Mouse (Mus musculus): ENCODE results near the gene Dna2. TPM values are rescaled to one million over a fixed set of nuclear protein-coding genes. Genes with fewer than 3 reads are reported as not detected.
A peak's percentile ranks its signal among the peaks of the same experiment; 100 is the strongest.
"Not testable (repeated sequence)": the region's sequence is repeated elsewhere in the genome, so short reads cannot be mapped to it uniquely, and the experiment has no call there.

Gene Dna2
- 22.0 and 25.2 TPM in 2 replicates for polyA plus RNA-seq (2014; fragmentation: Nextera tagmentation; extraction: Ambion mirVana)

- H3K27me3 ChIP-seq (ENCODE audit: control insufficient read depth, insufficient read depth, low read length), result no peaks in the 10 kb centered on the region
- peak within 1 kb of the TSS; percentile 74 for H3K4me2 ChIP-seq
- ATAC-seq (ENCODE audit: low FRiP score) (peak; percentile 94), DNase-seq (ENCODE audit: low spot score, missing footprints) (peak; percentile 98)
- H3K9ac ChIP-seq (ENCODE audit: low read length), result peak within 1 kb of the TSS; percentile 87
- peak within 1 kb of the TSS; percentile 77 for H3K27ac ChIP-seq (ENCODE audit: low read depth, low read length)
- no peaks in the 10 kb centered on the region for H3K9me3 ChIP-seq (ENCODE audit: control insufficient read depth, low read length)
- H3K36me3 ChIP-seq (ENCODE audit: control insufficient read depth, insufficient read depth, low read length), result peaks cover 6% of the 10 kb centered on the region; the same call in 1 of the 2 replicates
- peak within 1 kb of the TSS; percentile 66 for H3K4me3 ChIP-seq (ENCODE audit: low read depth, low read length)
- H3K4me1 ChIP-seq (ENCODE audit: control insufficient read depth, insufficient read depth, low read length), result no peaks in the 10 kb centered on the region
- whole genome bisulfite sequencing, result under 1% methylated on average over 54 of the region's 68 CpGs
Observed at GRCm38 (mm10) chr10:62946738-62947471, at the start of gene Dna2. Gene Dna2, plus strand, starts transcription at chr10:62947026.

- no peak overlapping the region for H3K4me2 ChIP-seq
- 94% methylated on average over 3 of the region's 3 CpGs for WGBS
- no peak overlapping the region for H3K4me3 ChIP-seq (ENCODE audit: low read depth, low read length)
- H3K36me3 ChIP-seq (ENCODE audit: control insufficient read depth, insufficient read depth, low read length), result no peaks in the 10 kb centered on the region
- ATAC-seq (ENCODE audit: low FRiP score) (no peak), DNase-seq (ENCODE audit: low spot score, missing footprints) (no peak)
- no peaks in the 10 kb centered on the region for H3K4me1 ChIP-seq (ENCODE audit: control insufficient read depth, insufficient read depth, low read length)
- H3K27ac ChIP-seq (ENCODE audit: low read depth, low read length), result no peak overlapping the region
- no peak overlapping the region for H3K9ac ChIP-seq (ENCODE audit: low read length)
- no peaks in the 10 kb centered on the region for H3K27me3 ChIP-seq (ENCODE audit: control insufficient read depth, insufficient read depth, low read length)
- H3K9me3 ChIP-seq (ENCODE audit: control insufficient read depth, low read length), result no peaks in the 10 kb centered on the region
Observed at GRCm38 (mm10) chr10:62897437-62897836, 49.4 kb upstream of the Dna2 start.

GRCm38 (mm10) chr10:62898061-62898460 is 48.8 kb upstream of the Dna2 start:
- H3K4me3 ChIP-seq (ENCODE audit: low read depth, low read length), result no peak overlapping the region
- 90% methylated on average over 2 of the region's 2 CpGs for WGBS
- ATAC-seq (ENCODE audit: low FRiP score) (no peak), DNase-seq (ENCODE audit: low spot score, missing footprints) (no peak)
- no peaks in the 10 kb centered on the region for H3K4me1 ChIP-seq (ENCODE audit: control insufficient read depth, insufficient read depth, low read length)
- H3K9me3 ChIP-seq (ENCODE audit: control insufficient read depth, low read length), result no peaks in the 10 kb centered on the region
- no peak overlapping the region for H3K9ac ChIP-seq (ENCODE audit: low read length)
- no peak overlapping the region for H3K27ac ChIP-seq (ENCODE audit: low read depth, low read length)
- H3K27me3 ChIP-seq (ENCODE audit: control insufficient read depth, insufficient read depth, low read length), result no peaks in the 10 kb centered on the region
- no peak overlapping the region for H3K4me2 ChIP-seq
- H3K36me3 ChIP-seq (ENCODE audit: control insufficient read depth, insufficient read depth, low read length), result no peaks in the 10 kb centered on the region

- H3K27ac ChIP-seq (ENCODE audit: low read depth, low read length), result no peak overlapping the region
- ATAC-seq (ENCODE audit: low FRiP score), result no peak
- H3K9me3 ChIP-seq (ENCODE audit: control insufficient read depth, low read length), result no peaks in the 10 kb centered on the region
- no peaks in the 10 kb centered on the region for H3K36me3 ChIP-seq (ENCODE audit: control insufficient read depth, insufficient read depth, low read length)
- DNase-seq (ENCODE audit: low spot score, missing footprints), result no peak
- no peak overlapping the region for H3K4me3 ChIP-seq (ENCODE audit: low read depth, low read length)
- 96% methylated on average over 4 of the region's 4 CpGs for WGBS
- H3K4me1 ChIP-seq (ENCODE audit: control insufficient read depth, insufficient read depth, low read length), result no peaks in the 10 kb centered on the region
- no peaks in the 10 kb centered on the region for H3K27me3 ChIP-seq (ENCODE audit: control insufficient read depth, insufficient read depth, low read length)
- H3K9ac ChIP-seq (ENCODE audit: low read length), result no peak overlapping the region
- no peak overlapping the region for H3K4me2 ChIP-seq
Observed at GRCm38 (mm10) chr10:62900144-62900543, 46.7 kb upstream of the Dna2 start.

- Histone ChIP-seq H3K4me1 (ENCODE audit: control insufficient read depth, insufficient read depth, low read length) (no peaks in the 10 kb centered on the region), H3K9ac (ENCODE audit: low read length) (no peak overlapping the region), H3K36me3 (ENCODE audit: control insufficient read depth, insufficient read depth, low read length) (no peaks in the 10 kb centered on the region), H3K9me3 (ENCODE audit: control insufficient read depth, low read length) (no peaks in the 10 kb centered on the region), H3K27me3 (ENCODE audit: control insufficient read depth, insufficient read depth, low read length) (no peaks in the 10 kb centered on the region), H3K27ac (ENCODE audit: low read depth, low read length) (no peak overlapping the region), H3K4me2 (no peak overlapping the region), H3K4me3 (ENCODE audit: low read depth, low read length) (no peak overlapping the region)
- ATAC-seq (ENCODE audit: low FRiP score), result no peak
- WGBS, result 48% methylated on average over 8 of the region's 8 CpGs
- DNase-seq (ENCODE audit: low spot score, missing footprints), result no peak
Observed at GRCm38 (mm10) chr10:62901826-62902225, 45.0 kb upstream of the Dna2 start.

- H3K4me1 ChIP-seq (ENCODE audit: control insufficient read depth, insufficient read depth, low read length), result no peaks in the 10 kb centered on the region
- DNase-seq (ENCODE audit: low spot score, missing footprints) (no peak), ATAC-seq (ENCODE audit: low FRiP score) (no peak)
- H3K9ac ChIP-seq (ENCODE audit: low read length), result no peak overlapping the region
- H3K9me3 ChIP-seq (ENCODE audit: control insufficient read depth, low read length), result no peaks in the 10 kb centered on the region
- H3K27ac ChIP-seq (ENCODE audit: low read depth, low read length), result no peak overlapping the region
- no peak overlapping the region for H3K4me3 ChIP-seq (ENCODE audit: low read depth, low read length)
- H3K36me3 ChIP-seq (ENCODE audit: control insufficient read depth, insufficient read depth, low read length), result no peaks in the 10 kb centered on the region
- no peaks in the 10 kb centered on the region for H3K27me3 ChIP-seq (ENCODE audit: control insufficient read depth, insufficient read depth, low read length)
- WGBS, result 69% methylated on average over 1 of the region's 1 CpGs
- H3K4me2 ChIP-seq, result no peak overlapping the region
Observed at GRCm38 (mm10) chr10:62902829-62903228, 44.0 kb upstream of the Dna2 start.

GRCm38 (mm10) chr10:62906336-62906735 is 40.5 kb upstream of the Dna2 start:
- H3K4me2 ChIP-seq, result no peak overlapping the region
- H3K9ac ChIP-seq (ENCODE audit: low read length), result no peak overlapping the region
- WGBS, result 90% methylated on average over 7 of the region's 7 CpGs
- DNase-seq (ENCODE audit: low spot score, missing footprints) (no peak), ATAC-seq (ENCODE audit: low FRiP score) (no peak)
- no peaks in the 10 kb centered on the region for H3K4me1 ChIP-seq (ENCODE audit: control insufficient read depth, insufficient read depth, low read length)
- no peaks in the 10 kb centered on the region for H3K9me3 ChIP-seq (ENCODE audit: control insufficient read depth, low read length)
- no peaks in the 10 kb centered on the region for H3K27me3 ChIP-seq (ENCODE audit: control insufficient read depth, insufficient read depth, low read length)
- H3K36me3 ChIP-seq (ENCODE audit: control insufficient read depth, insufficient read depth, low read length), result no peaks in the 10 kb centered on the region
- no peak overlapping the region for H3K27ac ChIP-seq (ENCODE audit: low read depth, low read length)
- no peak overlapping the region for H3K4me3 ChIP-seq (ENCODE audit: low read depth, low read length)

GRCm38 (mm10) chr10:62908896-62909295 is 37.9 kb upstream of the Dna2 start, which contains the start of gene Tet1:
Gene Tet1, minus strand, starts transcription at chr10:62908996.
- no CpG with 5 or more reads among the region's 1 CpGs for WGBS
- not testable (repeated sequence) for ATAC-seq (ENCODE audit: low FRiP score)

GRCm38 (mm10) chr10:62911120-62911519 is 35.7 kb upstream of the Dna2 start:
- WGBS, result 84% methylated on average over 2 of the region's 2 CpGs
- ATAC-seq (ENCODE audit: low FRiP score), result no peak
- H3K36me3 ChIP-seq (ENCODE audit: control insufficient read depth, insufficient read depth, low read length), result no peaks in the 10 kb centered on the region
- no peak overlapping the region for H3K9ac ChIP-seq (ENCODE audit: low read length)
- H3K27me3 ChIP-seq (ENCODE audit: control insufficient read depth, insufficient read depth, low read length), result no peaks in the 10 kb centered on the region
- H3K4me1 ChIP-seq (ENCODE audit: control insufficient read depth, insufficient read depth, low read length), result no peaks in the 10 kb centered on the region
- no peaks in the 10 kb centered on the region for H3K9me3 ChIP-seq (ENCODE audit: control insufficient read depth, low read length)
- H3K4me3 ChIP-seq (ENCODE audit: low read depth, low read length), result no peak overlapping the region
- H3K27ac ChIP-seq (ENCODE audit: low read depth, low read length), result no peak overlapping the region
- no peak for DNase-seq (ENCODE audit: low spot score, missing footprints)
- H3K4me2 ChIP-seq, result no peak overlapping the region

More at GRCm38 (mm10) chr10:62908896-62909295, 37.9 kb upstream of the Dna2 start, which contains the start of gene Tet1:
- not testable (repeated sequence) for H3K27ac ChIP-seq (ENCODE audit: low read depth, low read length); H3K4me3 ChIP-seq (ENCODE audit: low read depth, low read length); H3K27me3 ChIP-seq (ENCODE audit: control insufficient read depth, insufficient read depth, low read length); H3K9me3 ChIP-seq (ENCODE audit: control insufficient read depth, low read length); DNase-seq (ENCODE audit: low spot score, missing footprints); H3K4me1 ChIP-seq (ENCODE audit: control insufficient read depth, insufficient read depth, low read length); H3K4me2 ChIP-seq; H3K36me3 ChIP-seq (ENCODE audit: control insufficient read depth, insufficient read depth, low read length); H3K9ac ChIP-seq (ENCODE audit: low read length)

Data from midbrain, embryonic 11.5 days (tissue).